Mouse (Mus musculus) liver, embryonic 13.5 days (tissue): Measurements from ENCODE around the gene Ccdc73. TPM values are rescaled to one million over a fixed set of nuclear protein-coding genes. Genes with fewer than 3 reads are reported as not detected.
"Not testable (repeated sequence)": the region's sequence is repeated elsewhere in the genome, so short reads cannot be mapped to it uniquely, and the experiment has no call there.

Experiments
- ATAC-seq: fragments of 200-750 bp; cut with Nextera tagmentation; 2 replicates; pipeline ENCODE4 v1.8.0; 2017; ENCODE audit warnings: low read depth, mild to moderate bottlenecking, moderate number of reproducible peaks, moderate library complexity
- DNase-seq: peaks from one replicate; pipeline ENCODE4 v3.0.0; 2022
- H3K27ac ChIP-seq: fragments of 300-500 bp; sonication (generic); 2 replicates; pipeline ENCODE4 v1.5.1; 2015; ENCODE audit warnings: moderate library complexity, mild to moderate bottlenecking, inconsistent platforms
- H3K27me3 ChIP-seq: fragments of 300-500 bp; sonication (generic); 2 replicates; pipeline ENCODE4 v1.6.1; 2015; ENCODE audit warnings: mild to moderate bottlenecking, inconsistent platforms
- H3K36me3 ChIP-seq: fragments of 300-500 bp; sonication (generic); 2 replicates; pipeline ENCODE4 v1.6.1; 2015; ENCODE audit warnings: mild to moderate bottlenecking, inconsistent platforms
- H3K4me1 ChIP-seq: fragments of 300-500 bp; sonication (generic); replicated peaks from 2 replicates; pipeline ENCODE4 v1.6.1; 2015; ENCODE audit warnings: inconsistent platforms
- H3K4me2 ChIP-seq: fragments of 300-500 bp; sonication (generic); 2 replicates; pipeline ENCODE4 v1.6.1; 2015; ENCODE audit warnings: inconsistent platforms, mild to moderate bottlenecking, moderate library complexity
- H3K4me3 ChIP-seq: fragments of 300-500 bp; sonication (generic); replicated peaks from 2 replicates; pipeline ENCODE4 v1.5.1; 2015; ENCODE audit warnings: mild to moderate bottlenecking, inconsistent platforms
- H3K9ac ChIP-seq: fragments of 300-500 bp; sonication (generic); 2 replicates; pipeline ENCODE4 v1.6.1; 2015; ENCODE audit warnings: mild to moderate bottlenecking, inconsistent platforms
- H3K9me3 ChIP-seq: fragments of 300-500 bp; sonication (generic); replicated peaks from 2 replicates; pipeline ENCODE4 v1.6.1; 2016; ENCODE audit warnings: inconsistent platforms
- WGBS: fragments of 180-500 bp; shearing (Covaris S2); methylation state at CpG from one replicate; pipeline ENCODE4 v1.1.7; 2015; ENCODE audit not compliant: insufficient replicate concordance; 5-methylcytosine and 5-hydroxymethylcytosine counted together
- polyA plus RNA-seq: library from polyadenylated mRNA; unstranded; fragments of >200 nt; fragmentation: Nextera tagmentation; extraction: Ambion mirVana; gene quantifications from 2 replicates; pipeline ENCODE4 v1.2.1, GENCODE M21; 2015

Ccdc73 gene
- polyA plus RNA-seq, 1 experiment from 2014 or later: 3.2 TPM

DNA sequence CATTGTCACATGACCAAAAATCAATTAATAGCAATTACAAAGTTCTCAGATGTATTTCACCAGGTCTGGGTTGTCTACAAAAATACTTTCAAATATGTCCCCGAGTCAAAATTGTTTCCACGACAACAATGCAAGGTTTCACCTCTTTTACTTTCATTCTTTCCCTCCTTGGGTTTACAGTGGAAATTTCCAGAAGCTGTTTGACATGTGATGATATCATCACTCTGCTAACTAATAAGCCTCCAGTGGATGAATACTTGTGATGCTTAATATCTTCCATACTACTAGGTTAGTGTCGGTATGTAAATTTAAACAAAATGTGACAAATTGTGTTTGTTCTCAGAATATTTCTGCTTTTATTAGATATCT lies 17.6 kb upstream of the Ccdc73 start:
- no peak overlapping the region for H3K27ac ChIP-seq
- peak overlapping the region; percentile 55 for H3K4me3 ChIP-seq
- H3K4me1 ChIP-seq: peaks cover 12% of the 10 kb centered on the region
- H3K36me3 ChIP-seq: no peaks in the 10 kb centered on the region
- ATAC-seq (no peak), DNase-seq (no peak)
- H3K9me3 ChIP-seq: no peaks in the 10 kb centered on the region
- H3K4me2 ChIP-seq: peak overlapping the region; percentile 79
- H3K9ac ChIP-seq: no peak overlapping the region
- WGBS: 52% methylated on average over 3 of the region's 3 CpGs
- peaks cover 40% of the 10 kb centered on the region for H3K27me3 ChIP-seq

DNA sequence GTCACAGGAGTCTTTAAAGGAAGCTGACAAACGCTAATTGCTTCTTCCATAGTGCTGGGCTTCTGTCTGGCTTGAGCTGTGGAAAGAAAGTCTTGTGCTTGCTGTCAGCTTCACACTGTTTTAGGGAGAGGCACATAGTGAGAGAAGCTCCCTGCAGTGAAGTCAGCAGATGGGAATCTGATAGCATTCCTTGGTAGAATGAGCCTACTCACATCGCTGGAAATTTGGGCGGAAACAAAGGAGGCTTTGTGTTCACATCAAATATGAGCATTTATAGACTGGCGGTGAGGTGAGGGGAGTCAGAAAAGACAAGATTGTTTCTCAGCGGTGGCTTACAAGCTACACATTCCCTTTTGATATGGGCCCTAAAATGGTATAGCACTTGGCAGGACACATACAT lies 15.9 kb upstream of the Ccdc73 start:
- ATAC-seq (no peak), DNase-seq (no peak)
- no peak overlapping the region for H3K4me3 ChIP-seq
- no peaks in the 10 kb centered on the region for H3K36me3 ChIP-seq
- H3K4me1 ChIP-seq: peaks cover 12% of the 10 kb centered on the region
- H3K27me3 ChIP-seq: peaks cover 40% of the 10 kb centered on the region
- no peak overlapping the region for H3K9ac ChIP-seq
- 43% methylated on average over 5 of the region's 5 CpGs for WGBS
- H3K27ac ChIP-seq: no peak overlapping the region
- no peak overlapping the region for H3K4me2 ChIP-seq
- no peaks in the 10 kb centered on the region for H3K9me3 ChIP-seq

DNA sequence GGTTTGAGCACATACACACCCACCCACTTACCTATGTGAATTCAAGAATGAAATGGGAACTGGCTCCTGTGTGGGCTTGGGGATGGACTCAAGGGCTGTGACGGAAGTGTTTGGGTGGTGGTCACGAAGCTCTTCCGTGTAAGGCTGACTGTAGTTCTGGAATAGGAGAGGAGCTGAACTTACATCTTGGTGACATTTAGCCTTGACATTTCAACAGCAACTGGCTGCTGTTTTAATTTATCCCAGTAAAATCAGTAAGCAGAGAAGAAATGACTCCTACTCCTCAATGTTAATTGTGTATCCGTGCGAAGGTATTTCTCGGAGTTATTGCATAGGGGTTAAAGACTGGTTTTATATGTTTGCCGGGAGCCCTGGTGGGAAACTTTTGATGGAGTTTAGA lies 15.1 kb upstream of the Ccdc73 start:
- H3K4me2 ChIP-seq: no peak overlapping the region
- peaks cover 12% of the 10 kb centered on the region for H3K4me1 ChIP-seq
- WGBS: 71% methylated on average over 7 of the region's 7 CpGs
- no peak for ATAC-seq
- H3K27ac ChIP-seq: no peak overlapping the region
- no peak overlapping the region for H3K4me3 ChIP-seq
- peaks cover 40% of the 10 kb centered on the region for H3K27me3 ChIP-seq
- H3K36me3 ChIP-seq: no peaks in the 10 kb centered on the region
- no peak for DNase-seq
- no peak overlapping the region for H3K9ac ChIP-seq
- H3K9me3 ChIP-seq: no peaks in the 10 kb centered on the region

DNA sequence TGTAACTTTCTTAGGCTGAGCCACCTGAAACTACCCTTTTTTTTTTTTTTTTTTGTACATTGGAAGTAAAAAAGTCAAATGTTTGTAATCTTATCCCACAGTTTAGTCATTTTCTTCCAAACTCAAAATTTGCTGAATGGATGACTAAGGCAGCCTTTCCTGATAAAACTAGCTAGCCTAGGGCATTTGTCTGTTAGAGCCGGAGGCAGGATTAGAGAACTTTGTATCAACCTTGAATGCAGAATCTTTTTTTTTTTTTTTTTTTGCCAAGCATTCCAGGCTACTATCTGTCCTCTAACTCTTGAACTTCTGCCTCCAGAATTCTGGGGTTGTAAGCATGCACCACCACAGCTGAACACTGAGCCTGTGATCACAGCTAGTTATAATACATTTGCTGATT lies 12.8 kb upstream of the Ccdc73 start:
- no peak overlapping the region for H3K9ac ChIP-seq
- ATAC-seq (no peak), DNase-seq (no peak)
- H3K27ac ChIP-seq: no peak overlapping the region
- 63% methylated on average over 1 of the region's 1 CpGs for WGBS
- H3K4me1 ChIP-seq: no peaks in the 10 kb centered on the region
- no peaks in the 10 kb centered on the region for H3K36me3 ChIP-seq
- no peak overlapping the region for H3K4me2 ChIP-seq
- peaks cover 21% of the 10 kb centered on the region for H3K27me3 ChIP-seq
- no peaks in the 10 kb centered on the region for H3K9me3 ChIP-seq
- no peak overlapping the region for H3K4me3 ChIP-seq

DNA sequence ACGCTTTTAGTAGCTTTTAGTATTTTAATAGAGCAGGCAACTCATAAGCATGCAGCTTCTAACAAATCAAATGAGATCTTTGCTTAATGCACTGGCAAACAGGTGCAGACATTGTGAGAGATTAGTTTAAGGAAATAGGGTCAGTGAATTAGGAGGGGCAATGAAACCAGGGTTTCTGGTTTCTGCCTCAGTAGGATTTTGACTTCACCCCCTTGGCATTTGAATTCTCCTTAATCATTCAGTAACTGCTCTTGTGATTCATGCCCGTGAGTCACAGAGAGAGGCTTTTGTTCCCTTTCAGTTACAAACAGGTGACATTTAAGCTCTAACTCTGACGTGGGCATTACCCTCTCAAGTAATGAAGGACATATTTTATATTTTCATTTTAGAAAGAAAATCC lies 11.9 kb upstream of the Ccdc73 start:
- Histone ChIP-seq H3K36me3 (no peaks in the 10 kb centered on the region), H3K27ac (no peak overlapping the region), H3K4me2 (no peak overlapping the region), H3K4me1 (no peaks in the 10 kb centered on the region), H3K4me3 (no peak overlapping the region), H3K9ac (no peak overlapping the region), H3K9me3 (no peaks in the 10 kb centered on the region), H3K27me3 (peaks cover 15% of the 10 kb centered on the region)
- 44% methylated on average over 3 of the region's 3 CpGs for WGBS
- ATAC-seq: no peak
- no peak for DNase-seq

DNA sequence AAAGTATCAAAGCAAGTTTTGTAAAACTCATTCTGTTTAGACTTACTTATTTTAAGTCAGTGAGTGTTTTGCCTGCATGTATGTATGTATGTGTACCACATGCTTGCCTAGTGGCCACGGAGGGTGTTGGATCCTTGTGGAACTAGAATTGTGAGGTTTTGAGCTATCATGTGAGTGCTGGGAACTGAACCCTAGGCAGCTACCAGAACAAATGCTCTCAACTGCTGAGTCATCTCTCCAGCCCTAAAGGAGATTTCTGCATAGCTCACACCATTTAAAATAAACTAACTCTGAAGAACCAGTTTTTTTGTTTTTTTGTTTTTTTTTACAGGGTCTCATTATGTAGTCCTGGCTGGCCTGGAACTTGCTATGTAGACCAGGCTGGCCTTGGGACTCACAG lies 11.4 kb upstream of the Ccdc73 start:
- ATAC-seq (no peak), DNase-seq (no peak)
- no peaks in the 10 kb centered on the region for H3K4me1 ChIP-seq
- 44% methylated on average over 1 of the region's 1 CpGs for WGBS
- no peak overlapping the region for H3K4me2 ChIP-seq
- H3K36me3 ChIP-seq: no peaks in the 10 kb centered on the region
- no peak overlapping the region for H3K4me3 ChIP-seq
- H3K9me3 ChIP-seq: no peaks in the 10 kb centered on the region
- no peak overlapping the region for H3K9ac ChIP-seq
- no peak overlapping the region for H3K27ac ChIP-seq
- peaks cover 10% of the 10 kb centered on the region for H3K27me3 ChIP-seq

DNA sequence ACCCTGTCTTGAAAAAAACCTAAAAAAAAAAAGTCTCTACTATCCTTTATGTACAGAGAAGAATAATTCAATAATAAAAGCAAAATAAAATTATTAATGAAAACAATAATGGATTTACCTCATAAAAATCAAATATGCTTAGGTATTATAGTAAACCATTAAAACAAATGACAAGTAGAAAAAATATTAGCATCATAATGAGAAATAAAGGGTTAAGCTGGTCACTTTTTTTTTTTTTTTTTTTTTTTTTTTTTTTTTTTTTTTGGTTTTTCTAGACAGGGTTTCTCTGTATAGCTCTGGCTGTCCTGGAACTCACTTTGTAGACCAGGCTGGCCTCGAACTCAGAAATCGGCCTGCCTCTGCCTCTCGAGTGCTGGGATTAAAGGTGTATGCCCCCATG lies 9.5 kb upstream of the Ccdc73 start:
- H3K4me3 ChIP-seq, H3K27ac ChIP-seq, H3K27me3 ChIP-seq, H3K4me2 ChIP-seq, H3K4me1 ChIP-seq, H3K36me3 ChIP-seq, H3K9ac ChIP-seq, H3K9me3 ChIP-seq, DNase-seq, ATAC-seq: not testable (repeated sequence)
- 77% methylated on average over 3 of the region's 3 CpGs for WGBS

DNA sequence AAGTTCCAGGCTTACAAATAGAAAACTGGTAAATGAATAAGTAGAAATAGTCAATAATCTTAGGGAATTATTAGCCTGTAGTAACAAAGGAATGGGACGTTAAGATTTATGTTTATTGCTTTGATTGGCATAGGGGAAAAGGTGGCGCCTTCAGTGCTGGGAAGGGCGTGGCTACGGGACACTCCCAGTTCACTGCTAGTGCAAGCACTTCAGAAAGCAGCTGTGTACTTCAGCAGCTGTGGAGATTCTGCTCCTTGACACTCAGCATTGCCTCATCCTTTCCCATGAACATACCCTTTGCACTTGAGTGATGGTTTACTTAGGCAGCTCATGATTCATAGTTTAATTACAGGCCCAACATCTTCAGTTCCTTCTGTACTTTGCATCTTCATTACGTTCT lies 8.5 kb upstream of the Ccdc73 start:
- no peaks in the 10 kb centered on the region for H3K27me3 ChIP-seq
- H3K4me2 ChIP-seq: no peak overlapping the region
- no peak for DNase-seq
- 66% methylated on average over 5 of the region's 5 CpGs for WGBS
- H3K9ac ChIP-seq: no peak overlapping the region
- no peak overlapping the region for H3K4me3 ChIP-seq
- no peaks in the 10 kb centered on the region for H3K4me1 ChIP-seq
- no peak for ATAC-seq
- H3K27ac ChIP-seq: no peak overlapping the region
- H3K36me3 ChIP-seq: no peaks in the 10 kb centered on the region
- H3K9me3 ChIP-seq: no peaks in the 10 kb centered on the region

DNA sequence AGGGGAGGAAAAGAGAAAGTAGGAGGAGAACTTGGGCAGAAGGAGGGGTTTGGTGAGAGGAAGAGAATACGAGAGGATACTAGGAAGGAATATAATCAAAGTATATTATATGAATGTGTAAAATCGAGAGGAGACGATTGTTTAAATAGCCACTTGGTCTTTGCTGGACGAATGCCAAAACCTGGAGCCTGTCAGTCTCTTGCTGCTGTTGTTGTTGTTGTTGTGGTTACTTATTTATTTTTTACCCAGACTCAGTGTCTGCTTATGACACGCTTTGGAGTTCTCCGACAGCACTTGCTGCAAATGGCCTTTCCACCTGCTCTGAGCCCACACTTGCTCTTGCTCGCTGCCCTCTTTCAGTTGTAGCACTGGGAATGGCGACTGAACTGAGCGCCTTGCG lies 7.2 kb upstream of the Ccdc73 start:
- ATAC-seq (no peak), DNase-seq (no peak)
- Histone ChIP-seq H3K9ac (no peak overlapping the region), H3K36me3 (no peaks in the 10 kb centered on the region), H3K4me1 (no peaks in the 10 kb centered on the region), H3K4me2 (no peak overlapping the region), H3K27me3 (no peaks in the 10 kb centered on the region), H3K27ac (no peak overlapping the region), H3K4me3 (no peak overlapping the region), H3K9me3 (no peaks in the 10 kb centered on the region)
- 73% methylated on average over 10 of the region's 10 CpGs for whole genome bisulfite sequencing

DNA sequence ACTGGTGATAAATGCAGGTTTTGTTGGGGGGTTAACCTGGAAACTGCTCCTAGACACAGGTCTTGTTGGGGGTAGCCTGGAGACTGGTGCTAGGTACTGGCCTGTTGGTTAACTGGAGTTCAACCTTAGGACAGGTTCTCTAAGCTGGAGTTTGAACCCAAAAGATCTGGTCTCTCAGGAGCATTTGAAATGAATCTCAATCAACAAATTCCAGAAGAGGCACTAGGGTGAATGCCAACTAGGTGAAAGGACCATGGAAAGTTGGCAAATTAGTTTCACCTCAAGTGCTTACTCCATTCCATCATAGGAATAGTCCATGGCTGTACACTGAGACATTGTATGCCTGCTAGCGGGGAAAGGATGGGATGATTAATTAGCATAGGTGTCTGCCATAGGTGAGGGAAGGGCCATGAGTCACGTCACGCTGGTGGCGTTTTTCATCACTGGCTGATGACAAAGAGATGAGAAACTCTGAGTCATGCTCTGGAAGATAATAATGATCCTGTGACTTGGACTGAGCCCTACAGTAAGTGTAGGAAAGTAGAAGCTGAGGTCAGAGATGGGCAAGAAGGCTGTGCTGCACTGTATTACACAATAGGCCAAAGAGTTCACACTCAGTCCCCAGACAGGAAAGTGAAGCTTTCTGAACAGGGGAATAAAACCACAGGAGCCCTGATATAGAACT lies 3.3 kb upstream of the Ccdc73 start:
- Histone ChIP-seq H3K27ac (no peak overlapping the region), H3K36me3 (no peaks in the 10 kb centered on the region), H3K9ac (no peak overlapping the region), H3K27me3 (no peaks in the 10 kb centered on the region), H3K9me3 (no peaks in the 10 kb centered on the region), H3K4me1 (no peaks in the 10 kb centered on the region), H3K4me2 (no peak overlapping the region), H3K4me3 (no peak overlapping the region)
- ATAC-seq (no peak), DNase-seq (no peak)
- WGBS: 59% methylated on average over 4 of the region's 4 CpGs

DNA sequence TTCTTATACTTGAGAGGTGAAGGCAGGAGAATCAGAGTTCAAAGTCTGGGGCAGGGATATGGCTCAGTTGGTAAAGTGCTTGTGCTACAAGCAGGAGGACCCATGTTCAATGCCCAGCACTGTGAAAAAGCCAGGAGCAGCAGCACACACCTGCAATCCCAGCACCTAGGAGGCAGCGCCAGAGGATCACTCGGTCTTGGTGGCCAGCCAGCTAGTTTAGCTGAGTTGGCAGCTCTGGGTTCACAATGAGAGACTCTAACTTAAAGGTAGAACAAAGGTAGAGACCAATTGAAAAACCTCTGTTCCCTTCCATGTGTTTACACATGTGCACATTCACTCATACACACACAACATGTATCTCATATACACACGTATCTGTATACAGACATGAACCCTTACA lies 1.5 kb downstream of the Ccdc73 start:
- no peaks in the 10 kb centered on the region for H3K9me3 ChIP-seq
- ATAC-seq (no peak), DNase-seq (no peak)
- no peaks in the 10 kb centered on the region for H3K27me3 ChIP-seq
- no peaks in the 10 kb centered on the region for H3K36me3 ChIP-seq
- no peak overlapping the region for H3K9ac ChIP-seq
- WGBS: 61% methylated on average over 3 of the region's 3 CpGs
- H3K4me3 ChIP-seq: no peak overlapping the region
- no peak overlapping the region for H3K4me2 ChIP-seq
- no peak overlapping the region for H3K27ac ChIP-seq
- no peaks in the 10 kb centered on the region for H3K4me1 ChIP-seq

DNA sequence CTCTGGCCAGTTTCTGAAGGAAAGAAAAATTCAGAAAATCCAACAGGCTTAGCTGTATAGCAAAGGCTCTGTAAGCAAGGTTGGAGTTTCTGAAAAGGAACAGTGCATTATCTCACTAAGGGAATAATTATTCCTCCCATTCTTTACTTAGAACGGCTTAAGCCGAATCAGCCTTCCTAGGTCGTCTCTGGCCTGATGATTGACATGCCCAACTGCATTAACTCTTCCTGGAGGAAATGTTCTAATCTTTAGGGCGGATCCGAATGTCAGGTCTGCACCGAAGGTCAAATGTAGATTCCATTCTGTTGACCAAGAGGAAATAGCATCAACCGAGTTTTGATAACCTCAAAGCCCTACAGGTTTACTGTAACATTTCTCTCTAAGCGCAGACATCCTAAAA lies 11.2 kb downstream of the Ccdc73 start:
- no peaks in the 10 kb centered on the region for H3K27me3 ChIP-seq
- no peak overlapping the region for H3K27ac ChIP-seq
- no peak overlapping the region for H3K9ac ChIP-seq
- no peak for ATAC-seq
- 56% methylated on average over 8 of the region's 8 CpGs for WGBS
- no peak for DNase-seq
- no peaks in the 10 kb centered on the region for H3K9me3 ChIP-seq
- H3K36me3 ChIP-seq: no peaks in the 10 kb centered on the region
- no peak overlapping the region for H3K4me2 ChIP-seq
- no peaks in the 10 kb centered on the region for H3K4me1 ChIP-seq
- no peak overlapping the region for H3K4me3 ChIP-seq
